Mouse (Mus musculus) ES-E14 (cell line): ENCODE results near the gene Arhgap31.

ENCODE experiments used
- CHD2 ChIP-seq: IDR thresholded peaks from 2 replicates; pipeline ENCODE4 v1.6.1; 2014; ENCODE audit warnings: mild to moderate bottlenecking, low read depth, low read length, inconsistent platforms
- MAFK ChIP-seq: IDR thresholded peaks from 2 replicates; pipeline ENCODE4 v1.6.1; 2014; ENCODE audit warnings: mild to moderate bottlenecking, low read depth, low read length, inconsistent platforms; ENCODE audit not compliant: insufficient read depth

- no peak for TF ChIP-seq MAFK
- TF ChIP-seq CHD2: no peak
Measured at GRCm38 (mm10) chr16:38555988-38556387, 157.1 kb downstream of the Arhgap31 start.
